Mouse (Mus musculus): ENCODE measurements around the gene Foxi1. TPM values are rescaled to one million over a fixed set of nuclear protein-coding genes. Genes with fewer than 3 reads are reported as not detected.
A peak's percentile ranks its signal among the peaks of the same experiment; 100 is the strongest.
"Not testable (repeated sequence)": the region's sequence is repeated elsewhere in the genome, so short reads cannot be mapped to it uniquely, and the experiment has no call there.

The Foxi1 gene
- not detected in 2 replicates for polyA plus RNA-seq (2014; fragmentation: Nextera tagmentation; extraction: Ambion mirVana)

DNA sequence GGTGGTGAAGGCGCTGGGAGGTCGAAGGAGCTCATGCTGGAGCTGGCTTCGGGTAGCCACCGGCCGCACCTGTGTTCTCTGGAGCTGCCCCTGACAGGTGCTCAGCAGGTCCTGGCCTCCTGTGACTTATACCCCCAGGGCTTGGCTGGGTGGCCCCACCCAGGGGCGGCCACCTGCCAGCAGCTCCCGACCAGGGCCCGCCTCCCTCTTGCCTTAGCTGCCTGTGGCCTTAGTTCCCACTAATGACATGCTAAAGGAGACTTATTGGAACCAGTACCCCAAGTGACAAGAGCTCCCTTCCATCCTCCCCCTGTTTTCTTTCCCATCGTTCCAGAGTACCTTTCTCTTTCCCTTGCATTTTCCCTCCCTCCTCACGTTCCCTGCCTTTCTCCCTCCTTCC, at the start of gene Foxi1:
Gene Foxi1 (minus strand): TSS at position 101 of the 400 bp plus-strand sequence.
- H3K9me3 ChIP-seq (ENCODE audit: control insufficient read depth, low read length) = no peaks in the 10 kb centered on the region
- WGBS = 84% methylated on average over 10 of the region's 10 CpGs

DNA sequence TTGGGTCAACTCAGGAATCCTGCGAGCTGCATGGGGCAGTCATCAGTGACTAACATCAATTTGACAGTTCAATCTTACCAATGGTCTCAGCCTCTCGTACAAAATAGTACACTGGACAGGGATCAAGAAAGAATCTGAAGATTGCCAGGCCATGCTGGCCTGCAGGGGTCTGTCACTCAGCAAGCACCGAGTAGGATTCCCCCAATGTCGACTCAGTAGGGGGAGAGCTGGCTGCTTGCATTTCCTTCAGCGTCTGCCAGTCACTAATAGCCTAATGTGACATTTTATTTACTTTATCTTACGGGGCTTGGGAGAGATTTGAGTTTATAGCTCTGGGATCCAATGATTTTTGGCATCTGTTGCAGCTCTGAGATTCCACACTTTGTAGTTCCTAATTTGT, 35.1 kb upstream of the Foxi1 start:
- no peak overlapping the region for H3K9ac ChIP-seq (ENCODE audit: low read length)
- H3K9me3 ChIP-seq (ENCODE audit: control insufficient read depth, low read length) = no peaks in the 10 kb centered on the region
- H3K4me3 ChIP-seq (ENCODE audit: low read depth, low read length) = no peak overlapping the region
- no peaks in the 10 kb centered on the region for H3K36me3 ChIP-seq (ENCODE audit: control insufficient read depth, insufficient read depth, low read length)
- 74% methylated on average over 6 of the region's 6 CpGs for WGBS
- H3K27ac ChIP-seq (ENCODE audit: low read depth, low read length) = no peak overlapping the region
- DNase-seq (ENCODE audit: low spot score) (no peak), ATAC-seq (replicated peaks; ENCODE audit: low FRiP score) (no peak)
- no peak overlapping the region for H3K4me2 ChIP-seq (ENCODE audit: low read depth, low read length, severe bottlenecking)
- no peaks in the 10 kb centered on the region for H3K4me1 ChIP-seq (replicated peaks; ENCODE audit: control insufficient read depth, insufficient read depth, low read length)
- H3K27me3 ChIP-seq (ENCODE audit: control insufficient read depth, insufficient read depth, low read length) = no peaks in the 10 kb centered on the region

More for the DNA sequence above, at the start of gene Foxi1:
- H3K4me3 ChIP-seq (ENCODE audit: low read depth, low read length) = no peak within 1 kb of the TSS
- H3K36me3 ChIP-seq (ENCODE audit: control insufficient read depth, insufficient read depth, low read length) = no peaks in the 10 kb centered on the region
- no peak for DNase-seq (ENCODE audit: low spot score)
- H3K9ac ChIP-seq (ENCODE audit: low read length) = no peak within 1 kb of the TSS
- H3K27me3 ChIP-seq (ENCODE audit: control insufficient read depth, insufficient read depth, low read length) = no peaks in the 10 kb centered on the region
- no peak for ATAC-seq (replicated peaks; ENCODE audit: low FRiP score)
- H3K4me2 ChIP-seq (ENCODE audit: low read depth, low read length, severe bottlenecking) = no peak within 1 kb of the TSS
- no peaks in the 10 kb centered on the region for H3K4me1 ChIP-seq (replicated peaks; ENCODE audit: control insufficient read depth, insufficient read depth, low read length)
- no peak within 1 kb of the TSS for H3K27ac ChIP-seq (ENCODE audit: low read depth, low read length)

DNA sequence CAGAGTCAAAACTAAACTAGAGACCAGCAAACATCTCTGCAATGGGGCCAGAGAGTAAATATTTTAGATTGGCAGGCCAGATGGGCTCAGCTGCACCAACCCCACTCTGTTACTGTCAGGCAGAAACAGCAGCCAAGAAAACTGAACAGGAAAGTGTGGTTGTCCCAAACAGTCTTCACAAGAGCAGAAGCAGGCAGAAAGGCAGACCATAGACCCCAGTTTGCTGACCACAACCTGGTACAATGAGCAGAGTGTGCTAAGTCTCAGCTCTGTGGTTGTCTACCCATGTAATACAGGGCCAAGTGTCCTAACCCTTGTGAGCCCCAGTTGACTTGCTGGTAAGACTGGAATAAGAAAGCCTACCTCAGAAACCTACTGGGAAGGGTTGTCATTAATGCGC, 32.4 kb upstream of the Foxi1 start:
- Histone ChIP-seq H3K27me3 (ENCODE audit: control insufficient read depth, insufficient read depth, low read length) (no peaks in the 10 kb centered on the region), H3K27ac (ENCODE audit: low read depth, low read length) (no peak overlapping the region), H3K9ac (ENCODE audit: low read length) (no peak overlapping the region), H3K4me3 (ENCODE audit: low read depth, low read length) (no peak overlapping the region), H3K4me2 (ENCODE audit: low read depth, low read length, severe bottlenecking) (no peak overlapping the region), H3K4me1 (replicated peaks; ENCODE audit: control insufficient read depth, insufficient read depth, low read length) (no peaks in the 10 kb centered on the region), H3K9me3 (ENCODE audit: control insufficient read depth, low read length) (no peaks in the 10 kb centered on the region), H3K36me3 (ENCODE audit: control insufficient read depth, insufficient read depth, low read length) (no peaks in the 10 kb centered on the region)
- DNase-seq (ENCODE audit: low spot score) (no peak), ATAC-seq (replicated peaks; ENCODE audit: low FRiP score) (no peak)
- WGBS = 91% methylated on average over 1 of the region's 1 CpGs

DNA sequence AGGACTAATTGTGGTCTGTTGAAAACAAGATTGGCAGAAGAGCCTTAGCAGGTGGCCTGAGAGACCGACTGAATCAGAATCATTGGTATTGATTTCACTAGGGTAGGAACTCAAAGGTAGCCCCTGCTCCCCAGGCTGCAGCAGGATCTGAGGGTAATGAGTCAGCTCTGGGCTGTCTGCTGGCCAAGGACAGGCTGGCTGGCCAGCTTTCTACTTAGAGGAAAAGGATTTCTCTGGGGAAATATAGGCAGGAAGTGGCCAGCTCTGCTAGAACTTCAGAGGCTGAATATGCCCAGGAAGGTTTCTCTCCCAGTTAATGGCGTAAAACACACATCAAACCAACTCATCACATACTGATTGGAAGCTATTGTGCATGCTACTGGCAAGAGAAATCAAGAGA, 31.8 kb upstream of the Foxi1 start:
- no peak overlapping the region for H3K4me2 ChIP-seq (ENCODE audit: low read depth, low read length, severe bottlenecking)
- DNase-seq (ENCODE audit: low spot score) (no peak), ATAC-seq (replicated peaks; ENCODE audit: low FRiP score) (no peak)
- H3K36me3 ChIP-seq (ENCODE audit: control insufficient read depth, insufficient read depth, low read length) = no peaks in the 10 kb centered on the region
- no peaks in the 10 kb centered on the region for H3K27me3 ChIP-seq (ENCODE audit: control insufficient read depth, insufficient read depth, low read length)
- no peak overlapping the region for H3K27ac ChIP-seq (ENCODE audit: low read depth, low read length)
- H3K9me3 ChIP-seq (ENCODE audit: control insufficient read depth, low read length) = no peaks in the 10 kb centered on the region
- 85% methylated on average over 2 of the region's 2 CpGs for WGBS
- H3K4me3 ChIP-seq (ENCODE audit: low read depth, low read length) = no peak overlapping the region
- no peak overlapping the region for H3K9ac ChIP-seq (ENCODE audit: low read length)
- H3K4me1 ChIP-seq (replicated peaks; ENCODE audit: control insufficient read depth, insufficient read depth, low read length) = no peaks in the 10 kb centered on the region

DNA sequence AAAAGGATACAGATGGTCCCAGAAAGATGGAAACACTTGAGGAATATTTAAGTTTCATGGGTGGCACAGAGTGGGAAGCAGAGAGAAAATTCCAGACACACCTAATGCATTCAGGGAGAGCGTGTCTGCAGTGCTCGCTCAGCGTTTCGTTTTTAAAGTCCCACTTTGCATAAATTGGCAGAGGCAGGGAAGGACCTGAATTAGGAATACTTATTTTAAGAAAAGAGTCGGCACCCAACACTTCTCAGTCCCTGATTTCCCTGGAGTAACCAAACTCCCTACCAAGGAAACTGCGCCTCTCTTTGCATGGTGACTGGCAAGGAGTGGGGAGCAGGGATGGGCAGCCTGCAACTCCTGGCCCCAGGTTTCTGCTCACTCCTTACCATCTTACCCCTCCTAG, 29.0 kb upstream of the Foxi1 start:
- H3K36me3 ChIP-seq (ENCODE audit: control insufficient read depth, insufficient read depth, low read length) = no peaks in the 10 kb centered on the region
- H3K4me3 ChIP-seq (ENCODE audit: low read depth, low read length) = no peak overlapping the region
- H3K4me1 ChIP-seq (replicated peaks; ENCODE audit: control insufficient read depth, insufficient read depth, low read length) = no peaks in the 10 kb centered on the region
- ATAC-seq (replicated peaks; ENCODE audit: low FRiP score) (no peak), DNase-seq (ENCODE audit: low spot score) (no peak)
- no peaks in the 10 kb centered on the region for H3K9me3 ChIP-seq (ENCODE audit: control insufficient read depth, low read length)
- no peak overlapping the region for H3K27ac ChIP-seq (ENCODE audit: low read depth, low read length)
- H3K27me3 ChIP-seq (ENCODE audit: control insufficient read depth, insufficient read depth, low read length) = no peaks in the 10 kb centered on the region
- WGBS = 86% methylated on average over 6 of the region's 6 CpGs
- no peak overlapping the region for H3K4me2 ChIP-seq (ENCODE audit: low read depth, low read length, severe bottlenecking)
- H3K9ac ChIP-seq (ENCODE audit: low read length) = no peak overlapping the region

DNA sequence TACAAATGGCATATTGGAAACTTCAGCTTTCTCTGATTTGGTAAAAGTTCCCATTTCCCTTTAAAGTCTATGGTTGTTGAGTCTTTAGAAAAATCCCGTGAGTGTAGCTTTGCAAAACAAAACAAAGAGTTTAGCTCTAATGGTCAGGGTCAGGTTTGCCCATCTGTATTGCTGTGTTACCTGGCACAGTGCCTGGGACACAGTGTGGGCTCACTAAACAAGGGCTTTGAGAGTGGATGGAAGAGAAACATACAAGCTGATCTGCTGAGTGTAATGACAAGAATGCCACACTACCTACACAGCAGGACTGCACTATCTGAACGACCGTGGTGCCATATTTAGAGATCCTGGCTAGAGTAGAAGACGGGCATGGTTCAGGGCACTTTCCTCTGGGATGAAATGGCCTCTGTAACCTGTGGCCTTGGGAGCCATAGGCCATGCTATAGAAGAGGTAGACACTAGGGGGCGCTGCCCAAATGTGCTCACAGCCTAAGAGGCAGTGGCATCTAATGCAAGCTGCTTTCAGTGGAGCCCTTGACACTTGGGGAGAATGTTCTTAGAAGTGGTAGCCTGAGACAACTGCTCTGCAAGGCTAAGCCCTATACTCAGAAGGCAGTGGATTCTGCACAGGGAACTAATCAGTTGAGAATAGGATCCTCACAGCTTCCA, 28.3 kb upstream of the Foxi1 start:
- H3K4me3 ChIP-seq (ENCODE audit: low read depth, low read length) = no peak overlapping the region
- H3K4me2 ChIP-seq (ENCODE audit: low read depth, low read length, severe bottlenecking) = no peak overlapping the region
- H3K4me1 ChIP-seq (replicated peaks; ENCODE audit: control insufficient read depth, insufficient read depth, low read length) = no peaks in the 10 kb centered on the region
- no peaks in the 10 kb centered on the region for H3K9me3 ChIP-seq (ENCODE audit: control insufficient read depth, low read length)
- no peaks in the 10 kb centered on the region for H3K36me3 ChIP-seq (ENCODE audit: control insufficient read depth, insufficient read depth, low read length)
- ATAC-seq (replicated peaks; ENCODE audit: low FRiP score) (no peak), DNase-seq (ENCODE audit: low spot score) (peak; percentile 62)
- H3K27me3 ChIP-seq (ENCODE audit: control insufficient read depth, insufficient read depth, low read length) = no peaks in the 10 kb centered on the region
- H3K9ac ChIP-seq (ENCODE audit: low read length) = no peak overlapping the region
- WGBS = 44% methylated on average over 5 of the region's 5 CpGs
- no peak overlapping the region for H3K27ac ChIP-seq (ENCODE audit: low read depth, low read length)

DNA sequence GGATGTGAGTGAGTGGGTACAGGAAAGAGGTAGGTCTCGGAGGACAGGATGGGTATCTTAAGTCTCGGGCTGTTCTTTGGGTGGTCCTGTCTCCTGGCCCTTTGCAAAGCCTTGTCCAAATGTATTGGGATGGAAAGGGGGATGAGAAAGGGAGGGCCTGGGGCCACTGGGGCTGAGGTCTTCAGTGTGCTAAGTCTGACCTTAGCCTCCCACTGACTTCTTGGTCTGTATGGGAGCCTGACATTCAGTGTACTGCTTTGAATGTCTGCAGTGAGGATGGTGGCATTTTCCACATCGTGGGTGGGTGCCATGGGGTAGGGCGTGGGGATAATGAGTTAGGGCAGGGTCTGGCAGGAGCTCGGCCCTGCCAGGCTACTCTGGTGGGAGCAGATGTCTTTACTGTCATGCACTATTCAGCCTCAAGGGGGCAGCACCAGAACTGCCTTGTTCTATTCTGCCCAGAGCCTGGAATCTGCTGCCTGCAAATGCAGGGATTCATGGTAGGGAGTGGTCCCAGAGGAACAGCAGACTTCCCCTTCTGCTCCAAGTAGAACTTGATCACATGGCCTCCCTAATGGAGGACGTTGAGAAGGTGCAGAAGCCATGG, 21.0 kb upstream of the Foxi1 start:
- H3K27ac ChIP-seq (ENCODE audit: low read depth, low read length) = no peak overlapping the region
- H3K4me3 ChIP-seq (ENCODE audit: low read depth, low read length) = no peak overlapping the region
- no peaks in the 10 kb centered on the region for H3K27me3 ChIP-seq (ENCODE audit: control insufficient read depth, insufficient read depth, low read length)
- H3K9me3 ChIP-seq (ENCODE audit: control insufficient read depth, low read length) = no peaks in the 10 kb centered on the region
- no peaks in the 10 kb centered on the region for H3K36me3 ChIP-seq (ENCODE audit: control insufficient read depth, insufficient read depth, low read length)
- ATAC-seq (replicated peaks; ENCODE audit: low FRiP score) (peak; percentile 66), DNase-seq (ENCODE audit: low spot score) (peak; percentile 87)
- no peaks in the 10 kb centered on the region for H3K4me1 ChIP-seq (replicated peaks; ENCODE audit: control insufficient read depth, insufficient read depth, low read length)
- 36% methylated on average over 6 of the region's 6 CpGs for WGBS
- no peak overlapping the region for H3K9ac ChIP-seq (ENCODE audit: low read length)
- H3K4me2 ChIP-seq (ENCODE audit: low read depth, low read length, severe bottlenecking) = no peak overlapping the region

DNA sequence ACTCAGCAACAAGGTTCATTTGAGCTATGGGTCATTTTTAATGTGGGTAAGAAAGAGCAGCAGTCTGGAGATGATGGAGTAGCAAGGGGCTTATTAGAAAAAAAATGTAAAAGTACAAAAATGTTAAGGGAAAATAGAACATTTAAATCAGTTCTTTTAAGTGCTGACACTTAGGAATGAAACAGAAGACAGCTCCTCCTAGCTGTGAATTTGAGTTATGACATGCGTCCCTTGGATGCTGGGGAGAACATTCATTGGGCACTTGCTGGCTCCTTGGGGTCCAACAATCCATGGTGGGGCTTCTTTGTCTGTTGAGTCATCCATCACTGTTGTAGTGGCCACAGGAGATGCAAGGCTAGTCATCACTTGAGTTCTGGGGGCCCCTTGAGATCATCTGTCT, 19.3 kb upstream of the Foxi1 start:
- no peak overlapping the region for H3K4me3 ChIP-seq (ENCODE audit: low read depth, low read length)
- H3K27me3 ChIP-seq (ENCODE audit: control insufficient read depth, insufficient read depth, low read length) = no peaks in the 10 kb centered on the region

DNA sequence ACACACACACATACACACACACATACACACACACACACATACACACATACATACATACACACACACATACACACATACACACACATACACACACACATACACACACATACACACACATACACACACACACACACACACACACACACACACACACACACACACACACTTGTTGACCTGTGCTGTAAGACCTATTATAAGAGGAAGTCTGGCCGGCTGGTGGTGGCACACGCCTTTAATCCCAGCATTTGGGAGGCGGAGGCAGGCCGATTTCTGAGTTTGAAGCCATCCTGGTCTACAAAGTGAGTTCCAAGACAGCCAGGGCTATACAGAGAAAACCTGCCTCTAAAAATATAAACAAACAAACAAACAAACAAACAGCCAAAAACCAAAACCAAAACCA, 12.7 kb upstream of the Foxi1 start:
- ATAC-seq (replicated peaks; ENCODE audit: low FRiP score) = not testable (repeated sequence)
- WGBS = 97% methylated on average over 4 of the region's 4 CpGs

More for the DNA sequence above, 19.3 kb upstream of the Foxi1 start:
- no peaks in the 10 kb centered on the region for H3K9me3 ChIP-seq (ENCODE audit: control insufficient read depth, low read length)
- no peak overlapping the region for H3K27ac ChIP-seq (ENCODE audit: low read depth, low read length)
- no peak overlapping the region for H3K4me2 ChIP-seq (ENCODE audit: low read depth, low read length, severe bottlenecking)
- H3K9ac ChIP-seq (ENCODE audit: low read length) = no peak overlapping the region
- H3K4me1 ChIP-seq (replicated peaks; ENCODE audit: control insufficient read depth, insufficient read depth, low read length) = no peaks in the 10 kb centered on the region
- DNase-seq (ENCODE audit: low spot score) = no peak
- H3K36me3 ChIP-seq (ENCODE audit: control insufficient read depth, insufficient read depth, low read length) = no peaks in the 10 kb centered on the region
- ATAC-seq (replicated peaks; ENCODE audit: low FRiP score) = no peak
- WGBS = 40% methylated on average over 1 of the region's 1 CpGs

More for the DNA sequence above, 12.7 kb upstream of the Foxi1 start:
- not testable (repeated sequence) for H3K27me3 ChIP-seq (ENCODE audit: control insufficient read depth, insufficient read depth, low read length); H3K4me1 ChIP-seq (replicated peaks; ENCODE audit: control insufficient read depth, insufficient read depth, low read length); H3K9me3 ChIP-seq (ENCODE audit: control insufficient read depth, low read length); H3K36me3 ChIP-seq (ENCODE audit: control insufficient read depth, insufficient read depth, low read length); H3K9ac ChIP-seq (ENCODE audit: low read length); H3K27ac ChIP-seq (ENCODE audit: low read depth, low read length); H3K4me2 ChIP-seq (ENCODE audit: low read depth, low read length, severe bottlenecking); H3K4me3 ChIP-seq (ENCODE audit: low read depth, low read length); DNase-seq (ENCODE audit: low spot score)

All from forebrain, embryonic 11.5 days (tissue).